In the genomic region with DNA sequence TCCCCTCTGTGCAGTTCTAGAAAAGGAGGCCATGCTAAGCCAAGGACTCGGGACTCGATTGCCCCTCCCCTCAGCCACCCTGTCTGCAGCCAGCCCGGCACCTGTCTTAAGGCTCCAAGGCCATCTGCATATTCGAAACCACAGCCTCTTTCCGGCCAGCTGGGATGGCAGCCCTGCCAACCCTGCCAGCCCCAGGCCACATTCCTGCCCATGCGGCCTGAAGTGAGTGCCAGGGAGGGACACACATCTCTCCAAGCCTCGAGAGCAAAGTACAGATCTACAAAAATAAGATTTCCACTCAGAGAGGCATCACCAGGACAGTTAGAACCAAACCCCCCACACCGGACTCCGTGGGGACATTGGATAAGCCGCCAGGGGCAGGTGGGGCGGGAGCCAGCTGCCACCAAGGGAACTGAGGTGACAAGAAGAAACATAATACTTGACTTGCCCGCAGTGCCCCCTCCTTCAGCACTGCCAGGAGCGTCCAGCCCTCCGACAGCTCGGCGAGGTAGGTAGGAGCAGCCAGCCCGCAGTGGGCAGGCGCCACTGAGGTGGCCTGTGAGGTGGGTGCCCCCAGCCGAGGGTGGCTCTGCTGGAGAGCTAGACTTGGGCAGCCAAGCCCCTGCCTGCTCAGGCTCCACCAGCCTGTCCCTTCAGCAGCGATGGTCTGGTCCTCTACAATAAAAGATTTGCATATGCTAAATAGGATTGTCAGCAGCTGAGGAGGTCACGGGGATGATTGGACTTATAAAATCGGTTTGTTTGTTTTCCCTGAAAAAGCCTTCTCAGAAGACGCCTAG, we compare ENCODE assay signal across 8 mouse cellular contexts. TPM values are rescaled to one million over a fixed set of nuclear protein-coding genes. Genes with fewer than 3 reads are reported as not detected.
DNase-seq lines count a peak whose midpoint lies in the region; ATAC-seq and TF ChIP-seq lines count a peak whose summit lies in the region.

No protein-coding gene starts in this region.

- intact Hi-C loops in left cerebral cortex, postnatal 14 days (cut with DNase I) = no loop called here

- H3K4me1 ChIP-seq in midbrain, postnatal 0 days (ENCODE audit: insufficient read depth, low read length) = no peaks in the 10 kb centered on the region; the same call in 1 of the 2 replicates
- peaks cover 16% of the 10 kb centered on the region for H3K4me1 ChIP-seq in midbrain, embryonic 10.5 days
- H3K4me1 ChIP-seq in forebrain, embryonic 15.5 days = peaks cover 12% of the 10 kb centered on the region
- H3K4me1 ChIP-seq in hindbrain, embryonic 12.5 days = peaks cover 20% of the 10 kb centered on the region

- no peak overlapping the region for H3K9ac ChIP-seq in midbrain, postnatal 0 days (replicated peaks; ENCODE audit: low read length, poor library complexity, severe bottlenecking)
- H3K9ac ChIP-seq in forebrain, embryonic 15.5 days (replicated peaks) = no peak overlapping the region
- H3K9ac ChIP-seq in hindbrain, embryonic 12.5 days = no peak overlapping the region

- H3K27me3 ChIP-seq in midbrain, postnatal 0 days (ENCODE audit: insufficient read depth, low read length) = no peaks in the 10 kb centered on the region
- H3K27me3 ChIP-seq in midbrain, embryonic 10.5 days (ENCODE audit: low read depth, poor library complexity, severe bottlenecking) = peaks cover 15% of the 10 kb centered on the region; the same call in 1 of the 2 replicates
- H3K27me3 ChIP-seq in forebrain, embryonic 15.5 days = no peaks in the 10 kb centered on the region
- no peaks in the 10 kb centered on the region; the same call in 1 of the 2 replicates for H3K27me3 ChIP-seq in hindbrain, embryonic 12.5 days

- no peaks in the 10 kb centered on the region for H3K9me3 ChIP-seq in midbrain, postnatal 0 days (ENCODE audit: low read length)
- H3K9me3 ChIP-seq in midbrain, embryonic 10.5 days (replicated peaks) = no peaks in the 10 kb centered on the region
- no peaks in the 10 kb centered on the region for H3K9me3 ChIP-seq in forebrain, embryonic 15.5 days
- no peaks in the 10 kb centered on the region for H3K9me3 ChIP-seq in hindbrain, embryonic 12.5 days (replicated peaks)

- no peak for ATAC-seq in midbrain, postnatal 0 days (ENCODE audit: low FRiP score)
- peak; percentile 53; the same call in 1 of the 2 replicates for ATAC-seq in forebrain, embryonic 15.5 days (replicated peaks)
- peak; percentile 63; the same call in 1 of the 2 replicates for ATAC-seq in hindbrain, embryonic 12.5 days (ENCODE audit: low FRiP score)

- no peak overlapping the region for H3K27ac ChIP-seq in midbrain, postnatal 0 days (ENCODE audit: low read depth, low read length)
- no peak overlapping the region for H3K27ac ChIP-seq in midbrain, embryonic 10.5 days (replicated peaks)
- no peak overlapping the region for H3K27ac ChIP-seq in forebrain, embryonic 15.5 days (replicated peaks)
- no peak overlapping the region for H3K27ac ChIP-seq in hindbrain, embryonic 12.5 days

- peak; percentile 27 for DNase-seq in midbrain, postnatal 0 days (ENCODE audit: low spot score)
- DNase-seq in midbrain, embryonic 10.5 days (ENCODE audit: low spot score) = no peak
- peak; percentile 40 for DNase-seq in thymus, postnatal 0 days (ENCODE audit: low spot score)
- no peak for DNase-seq in left cerebral cortex, postnatal 14 days (ENCODE audit: low spot score in 2 of 2)
- DNase-seq in yolk sac, embryonic 10.5 days (ENCODE audit: low spot score) = no peak
- no peak for DNase-seq in right cerebral cortex, adult 2 months (ENCODE audit: low spot score in 2 of 2)

- H3K4me2 ChIP-seq in midbrain, postnatal 0 days (ENCODE audit: low read depth, low read length, poor library complexity, severe bottlenecking) = no peak overlapping the region
- no peak overlapping the region for H3K4me2 ChIP-seq in forebrain, embryonic 15.5 days (replicated peaks)
- H3K4me2 ChIP-seq in hindbrain, embryonic 12.5 days (replicated peaks) = no peak overlapping the region

- H3K36me3 ChIP-seq in midbrain, postnatal 0 days (ENCODE audit: insufficient read depth, low read length) = no peaks in the 10 kb centered on the region
- H3K36me3 ChIP-seq in midbrain, embryonic 10.5 days = no peaks in the 10 kb centered on the region
- no peaks in the 10 kb centered on the region for H3K36me3 ChIP-seq in forebrain, embryonic 15.5 days
- no peaks in the 10 kb centered on the region for H3K36me3 ChIP-seq in hindbrain, embryonic 12.5 days

- 46% methylated on average over 23 of the region's 23 CpGs for WGBS in midbrain, postnatal 0 days
- 59% methylated on average over 23 of the region's 23 CpGs for WGBS in midbrain, embryonic 10.5 days
- WGBS in forebrain, embryonic 15.5 days = 46% methylated on average over 23 of the region's 23 CpGs
- 49% methylated on average over 23 of the region's 23 CpGs for WGBS in hindbrain, embryonic 12.5 days

- no peak for TF ChIP-seq CTCF in midbrain, postnatal 0 days (IDR thresholded peaks at IDR 0.05)

- no peak overlapping the region for H3K4me3 ChIP-seq in midbrain, postnatal 0 days (ENCODE audit: low read depth, low read length)
- H3K4me3 ChIP-seq in midbrain, embryonic 10.5 days = no peak overlapping the region
- H3K4me3 ChIP-seq in forebrain, embryonic 15.5 days = no peak overlapping the region
- H3K4me3 ChIP-seq in hindbrain, embryonic 12.5 days = no peak overlapping the region

RNA-seq across cellular contexts. Expression of gene Exog, which starts 39.0 kb away (rescaled TPM):
- 26.0 and 29.2 TPM in 2 replicates for total RNA-seq in midbrain, postnatal 0 days (2014; rRNA removed)
- polyA plus RNA-seq in midbrain, postnatal 0 days (2015; fragmentation: Nextera tagmentation; extraction: Ambion mirVana) = 36.8 and 38.0 TPM in 2 replicates
- 36.5 and 37.5 TPM in 2 replicates for polyA plus RNA-seq in midbrain, embryonic 10.5 days (2016; fragmentation: Nextera tagmentation; extraction: Ambion mirVana)
- polyA plus RNA-seq in forebrain, embryonic 15.5 days (2015; fragmentation: Nextera tagmentation; extraction: Ambion mirVana) = 56.7 and 59.7 TPM in 2 replicates
- 42.7 and 43.7 TPM in 2 replicates for polyA plus RNA-seq in hindbrain, embryonic 12.5 days (2016; fragmentation: Nextera tagmentation; extraction: Ambion mirVana)
- 20.9 and 21.4 TPM in 2 replicates for polyA plus RNA-seq in thymus, postnatal 0 days (2015; fragmentation: Nextera tagmentation; extraction: Ambion mirVana)
- 10 to 100 TPM; 23.8 to 24.7 TPM for total RNA-seq in left cerebral cortex, postnatal 14 days (2021)

Comparison
In these comparisons a context has a peak if more than half of its experiments do, and no peak if none do; other contexts are left out.
1. DNase-seq: peak in midbrain, postnatal 0 days (single experiment) and thymus, postnatal 0 days (single experiment); none in midbrain, embryonic 10.5 days (single experiment), left cerebral cortex, postnatal 14 days (0 of 2), yolk sac, embryonic 10.5 days (single experiment) and right cerebral cortex, adult 2 months (0 of 2).